Mouse (Mus musculus) forebrain, embryonic 14.5 days (tissue): ENCODE measurements at regions not wholly inside any gene's neighbourhood (a gene's known extent, or its start where the extent isn't known, plus 50 kb on each side); places are given as distances from the start of the nearest gene placed in this dataset.

Experiments
- ATAC-seq: fragments of 200-750 bp; cut with Nextera tagmentation; 2 replicates; pipeline ENCODE4 v1.8.0; 2017; ENCODE audit warnings: mild to moderate bottlenecking, moderate library complexity
- DNase-seq: peaks from one replicate; pipeline ENCODE4 v3.0.0-alpha.2; 2015; ENCODE audit warnings: low spot score
- H3K27ac ChIP-seq: fragments of 300-500 bp; sonication (generic); 2 replicates; pipeline ENCODE4 v1.5.1; 2014; ENCODE audit warnings: low read depth, mild to moderate bottlenecking, control low read depth, low read length, moderate library complexity
- H3K27me3 ChIP-seq: fragments of 300-500 bp; sonication (generic); replicated peaks from 2 replicates; pipeline ENCODE4 v1.6.1; 2014; ENCODE audit warnings: low read length, control low read depth, mixed read lengths; ENCODE audit not compliant: control insufficient read depth, insufficient read depth
- H3K36me3 ChIP-seq: fragments of 300-500 bp; sonication (generic); 2 replicates; pipeline ENCODE4 v1.6.1; 2014; ENCODE audit warnings: low read length, control low read depth; ENCODE audit not compliant: control insufficient read depth, insufficient read depth
- H3K4me1 ChIP-seq: fragments of 300-500 bp; sonication (generic); 2 replicates; pipeline ENCODE4 v1.6.1; 2014; ENCODE audit warnings: antibody characterized with exemption, low read length, control low read depth; ENCODE audit not compliant: control insufficient read depth, insufficient read depth
- H3K4me2 ChIP-seq: fragments of 300-500 bp; sonication (generic); 2 replicates; pipeline ENCODE4 v1.6.1; 2014; ENCODE audit warnings: mild to moderate bottlenecking, control low read depth, low read length
- H3K4me3 ChIP-seq: fragments of 300-500 bp; sonication (generic); 2 replicates; pipeline ENCODE4 v1.5.1; 2014; ENCODE audit warnings: low read depth, low read length, control low read depth
- H3K9ac ChIP-seq: fragments of 300-500 bp; sonication (generic); 2 replicates; pipeline ENCODE4 v1.6.1; 2014; ENCODE audit warnings: mild to moderate bottlenecking, low read length, control low read depth, moderate library complexity
- H3K9me3 ChIP-seq: fragments of 300-500 bp; sonication (generic); replicated peaks from 2 replicates; pipeline ENCODE4 v1.6.1; 2016; ENCODE audit warnings: low read length, control low read depth, mixed read lengths; ENCODE audit not compliant: control insufficient read depth
- WGBS: fragments of 180-500 bp; shearing (Covaris S2); extraction: QIAGEN DNeasy Blood & Tissue Kit; methylation state at CpG from one replicate; pipeline ENCODE4 v1.1.7; 2014; 5-methylcytosine and 5-hydroxymethylcytosine counted together

DNA sequence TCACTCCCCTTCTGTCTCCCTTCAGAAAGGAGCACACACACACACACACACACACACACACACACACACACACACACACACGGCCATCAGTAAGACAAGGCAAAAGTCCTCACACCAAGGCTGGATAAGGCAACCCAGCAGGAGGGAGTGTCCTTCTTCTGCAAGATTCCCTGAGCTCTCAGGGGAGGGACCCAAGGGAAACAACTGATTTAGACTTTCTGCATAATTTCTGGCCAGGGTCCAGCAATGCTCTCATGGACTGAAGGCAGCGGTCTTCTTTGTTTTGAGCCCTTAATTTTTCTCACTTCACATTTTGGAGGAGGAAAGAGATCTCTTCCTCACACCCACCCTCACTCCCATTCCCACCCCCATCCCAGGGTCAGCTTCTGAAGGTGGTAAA is 108.7 kb downstream of the Zfp648 start:
- Histone ChIP-seq H3K36me3 (no peaks in the 10 kb centered on the region), H3K4me1 (no peaks in the 10 kb centered on the region), H3K27me3 (no peaks in the 10 kb centered on the region), H3K4me3 (no peak overlapping the region), H3K4me2 (no peak overlapping the region), H3K9me3 (no peaks in the 10 kb centered on the region), H3K27ac (no peak overlapping the region), H3K9ac (no peak overlapping the region)
- 78% methylated on average over 2 of the region's 2 CpGs for WGBS
- ATAC-seq (no peak), DNase-seq (peak; percentile 25)
